Mouse (Mus musculus): ENCODE data around the gene Nmt1.

Gene Nmt1

GRCm38 (mm10) chr11:103004852-103005251 is 23.1 kb upstream of the Nmt1 start:
- no peak for ATAC-seq (ENCODE audit: insufficient number of reproducible peaks, low FRiP score, low TSS enrichment)

GRCm38 (mm10) chr11:103005254-103005981 is 22.6 kb upstream of the Nmt1 start:
- no peak for ATAC-seq (ENCODE audit: insufficient number of reproducible peaks, low FRiP score, low TSS enrichment)

- ATAC-seq (ENCODE audit: insufficient number of reproducible peaks, low FRiP score, low TSS enrichment) = no peak
Observed at GRCm38 (mm10) chr11:103006286-103007000, 21.5 kb upstream of the Nmt1 start.

- no peak for ATAC-seq (ENCODE audit: insufficient number of reproducible peaks, low FRiP score, low TSS enrichment)
Observed at GRCm38 (mm10) chr11:103007001-103007340, 21.0 kb upstream of the Nmt1 start.

GRCm38 (mm10) chr11:103008558-103008957 is 19.4 kb upstream of the Nmt1 start:
- ATAC-seq (ENCODE audit: insufficient number of reproducible peaks, low FRiP score, low TSS enrichment) = no peak

- no peak for ATAC-seq (ENCODE audit: insufficient number of reproducible peaks, low FRiP score, low TSS enrichment)
Observed at GRCm38 (mm10) chr11:103009208-103009607, 18.8 kb upstream of the Nmt1 start.

- ATAC-seq (ENCODE audit: insufficient number of reproducible peaks, low FRiP score, low TSS enrichment) = no peak
Observed at GRCm38 (mm10) chr11:103010454-103011205, 17.4 kb upstream of the Nmt1 start.

GRCm38 (mm10) chr11:103011206-103011497 is 16.8 kb upstream of the Nmt1 start:
- no peak for ATAC-seq (ENCODE audit: insufficient number of reproducible peaks, low FRiP score, low TSS enrichment)

GRCm38 (mm10) chr11:103015881-103016825 is 11.8 kb upstream of the Nmt1 start:
- no peak for ATAC-seq (ENCODE audit: insufficient number of reproducible peaks, low FRiP score, low TSS enrichment)

- ATAC-seq (ENCODE audit: insufficient number of reproducible peaks, low FRiP score, low TSS enrichment) = peak; percentile 95
Observed at GRCm38 (mm10) chr11:103016930-103017329, 11.1 kb upstream of the Nmt1 start.

- ATAC-seq (ENCODE audit: insufficient number of reproducible peaks, low FRiP score, low TSS enrichment) = no peak
Observed at GRCm38 (mm10) chr11:103017661-103018060, 10.3 kb upstream of the Nmt1 start.

GRCm38 (mm10) chr11:103018860-103019259 is 9.1 kb upstream of the Nmt1 start:
- ATAC-seq (ENCODE audit: insufficient number of reproducible peaks, low FRiP score, low TSS enrichment) = no peak

GRCm38 (mm10) chr11:103019325-103019724 is 8.7 kb upstream of the Nmt1 start:
- no peak for ATAC-seq (ENCODE audit: insufficient number of reproducible peaks, low FRiP score, low TSS enrichment)

- no peak for ATAC-seq (ENCODE audit: insufficient number of reproducible peaks, low FRiP score, low TSS enrichment)
Observed at GRCm38 (mm10) chr11:103020713-103021335, 7.2 kb upstream of the Nmt1 start.

GRCm38 (mm10) chr11:103023974-103024373 is 4.0 kb upstream of the Nmt1 start:
- ATAC-seq (ENCODE audit: insufficient number of reproducible peaks, low FRiP score, low TSS enrichment) = no peak

- no peak for ATAC-seq (ENCODE audit: insufficient number of reproducible peaks, low FRiP score, low TSS enrichment)
Observed at GRCm38 (mm10) chr11:103026901-103027300, 1.1 kb upstream of the Nmt1 start.

- no peak for ATAC-seq (ENCODE audit: insufficient number of reproducible peaks, low FRiP score, low TSS enrichment)
Observed at GRCm38 (mm10) chr11:103027570-103028175, 317 bp upstream of the Nmt1 start.

- ATAC-seq (ENCODE audit: insufficient number of reproducible peaks, low FRiP score, low TSS enrichment) = no peak
Observed at GRCm38 (mm10) chr11:103033030-103033429, 5.0 kb downstream of the Nmt1 start.

- ATAC-seq (ENCODE audit: insufficient number of reproducible peaks, low FRiP score, low TSS enrichment) = no peak
Observed at GRCm38 (mm10) chr11:103035007-103035406, 7.0 kb downstream of the Nmt1 start.
